ENCODE assay signal across 13 mouse cellular contexts in genomic region chr3:52712151-52712550, GRCm38 (mm10).
A peak's percentile ranks its signal among the peaks of the same experiment; 100 is the strongest.
DNase-seq lines count a peak whose midpoint lies in the region; ATAC-seq and TF ChIP-seq lines count a peak whose summit lies in the region.
"Had no signal": no experiment of that assay in that cellular context is flagged by ENCODE, and none has a peak within 500 bp of the region (broad histone marks: within the 10 kb centered on the region; RNA-seq: fewer than 3 reads in every experiment).

No protein-coding gene starts in this region.

- DNase-seq in gastrocnemius, adult 8-10 months (ENCODE audit: low spot score in 2 of 2), result peak; percentile 16 to 21
- no peak for DNase-seq in gastrocnemius, postnatal 14 days
- peak; percentile 24 for DNase-seq in left cerebral cortex, adult 11 months (ENCODE audit: low spot score)
- no peak for DNase-seq in left cerebral cortex, postnatal 36 days (ENCODE audit: low spot score in 2 of 2)
- DNase-seq in brain, embryonic 14.5 days (ENCODE audit: low read depth), result peak; percentile 9
- peak; percentile 13 for DNase-seq in heart, postnatal 25 days (ENCODE audit: low spot score)
- no peak for DNase-seq in retina, embryonic 14.5 days (ENCODE audit: low spot score)
- DNase-seq: adrenal gland, postnatal 14 days; cerebellum, postnatal 25 days; liver, embryonic 13.5 days; retina, postnatal 1 day had no signal

- intact Hi-C loops in gastrocnemius, postnatal 14 days (cut with DNase I; ENCODE audit: low total_unique reads), result no loop called here
- intact Hi-C loops in left cerebral cortex, postnatal 36 days (cut with DNase I), result no loop called here
- intact Hi-C loops in heart, postnatal 25 days (cut with DNase I), result no loop called here

- no peak for TF ChIP-seq POLR2A in brain, embryonic 14.5 days (IDR thresholded peaks at IDR 0.05; ENCODE audit: borderline replicate concordance, extremely low read depth, insufficient read depth, insufficient read length, poor library complexity, severe bottlenecking)

- TF ChIP-seq CTCF in brain, embryonic 14.5 days (IDR thresholded peaks at IDR 0.05; ENCODE audit: borderline replicate concordance, extremely low read depth, insufficient read depth, insufficient read length), result no peak

- no peak for ATAC-seq in megakaryocyte, adult 5-6 weeks (ENCODE audit: poor library complexity, severe bottlenecking)
- ATAC-seq: inflammation-experienced regulatory T-cells, adult 6 months had no signal

Comparison
In these comparisons a context has a peak if more than half of its experiments do, and no peak if none do; other contexts are left out.
1. DNase-seq: peak in gastrocnemius, adult 8-10 months (2 of 2), left cerebral cortex, adult 11 months (single experiment), brain, embryonic 14.5 days (single experiment) and heart, postnatal 25 days (single experiment); none in gastrocnemius, postnatal 14 days (single experiment), left cerebral cortex, postnatal 36 days (0 of 2) and retina, embryonic 14.5 days (single experiment).